Mouse (Mus musculus) layer of hippocampus, postnatal 10 days (tissue): ENCODE data around the gene Lkaaear1. TPM values are rescaled to one million over a fixed set of nuclear protein-coding genes. Genes with fewer than 3 reads are reported as not detected.

Experiments
- DNase-seq, 2 experiments: peaks; one replicate each; pipeline ENCODE4 v3.0.0; 2021; ENCODE audit warnings: low spot score in 2 of 2
- total RNA-seq, 2 experiments: library from RNA; stranded (reverse); gene quantifications; 2 replicates each; pipeline ENCODE4 v1.2.3; 2021

Lkaaear1 gene
- total RNA-seq, 2 experiments from 2014 or later: not detected

GRCm38 (mm10) chr2:181657441-181657840 is 40.8 kb downstream of the Lkaaear1 start:
- no peak for DNase-seq

DNA sequence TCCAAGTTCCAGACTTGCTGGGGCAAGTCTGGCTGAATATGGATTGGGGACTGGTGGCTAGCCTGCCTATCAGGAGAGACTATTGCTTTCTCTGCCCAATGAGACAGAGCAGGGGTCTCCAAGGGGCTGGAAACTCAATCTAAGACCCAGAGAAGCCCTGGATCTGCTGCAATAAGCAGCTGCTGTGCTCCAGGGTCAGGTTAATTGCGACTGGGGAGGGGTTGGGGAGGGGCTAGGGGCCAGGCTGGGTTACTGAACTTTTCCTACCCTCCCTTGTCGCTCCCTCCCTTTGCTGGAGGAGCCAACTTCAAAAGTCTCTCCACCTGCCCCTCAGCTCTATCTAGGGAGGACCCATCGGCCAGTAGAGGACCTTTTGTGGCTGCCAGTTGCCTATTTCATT is 41.5 kb downstream of the Lkaaear1 start, which contains the start of gene Gm29797:
Gene Gm29797, plus strand, starts transcription at position 301 of the 400 bp plus-strand sequence.
- DNase-seq: no peak

DNA sequence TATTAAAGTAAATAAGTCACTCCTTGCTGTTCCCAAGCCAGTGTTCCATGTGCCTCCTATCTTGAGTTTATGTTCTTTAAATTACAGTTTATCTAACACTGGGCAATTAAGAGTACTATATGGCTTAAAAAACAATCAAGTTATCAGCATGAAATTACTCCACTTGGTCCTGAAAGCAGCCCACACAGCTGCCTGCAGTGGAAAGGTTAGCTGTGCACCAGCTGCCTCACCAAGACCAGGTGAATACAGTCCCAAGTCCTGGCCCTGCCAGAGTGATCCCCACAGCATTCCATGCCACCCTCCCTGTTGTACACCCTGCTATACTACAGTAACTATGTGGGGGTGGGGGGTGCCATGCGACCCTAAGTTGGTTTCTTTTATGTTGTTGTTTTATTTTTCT is 44.7 kb downstream of the Lkaaear1 start:
- no peak for DNase-seq

DNA sequence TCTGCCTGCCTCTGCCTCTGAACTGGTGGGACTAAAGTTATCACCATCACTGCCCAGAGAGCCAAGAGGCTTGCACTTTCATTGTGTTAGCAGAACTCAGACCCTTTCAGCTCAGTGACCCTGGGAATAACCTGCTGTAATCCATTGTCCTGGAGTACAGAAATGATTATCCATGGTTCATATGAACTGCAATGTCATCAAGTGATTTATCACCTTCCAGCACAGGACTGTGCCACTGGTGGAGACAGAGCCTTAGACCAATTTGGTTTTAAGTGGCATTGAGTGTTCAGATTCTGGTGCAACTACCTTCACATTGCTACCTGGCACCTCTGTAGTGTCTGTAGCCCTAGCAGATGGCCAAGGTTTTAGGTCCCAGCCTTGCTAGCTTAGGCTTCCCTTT is 45.2 kb downstream of the Lkaaear1 start:
- DNase-seq: no peak

GRCm38 (mm10) chr2:181648926-181649325 is 49.3 kb downstream of the Lkaaear1 start:
- no peak for DNase-seq

Other genes starting within 250 kb of the Lkaaear1 start
- 10 to 100 TPM; 14.7 to 17.5 TPM for gene Zbtb46, start 239.0 kb downstream of the Lkaaear1 start, total RNA-seq
- not detected for gene Abhd16b, start 205.2 kb downstream of the Lkaaear1 start, total RNA-seq
- gene Tpd52l2, start 201.3 kb downstream of the Lkaaear1 start, total RNA-seq: 10 to 100 TPM; 75.7 to 87.8 TPM
- 100 to 1,000 TPM; 253 to 296 TPM for gene Dnajc5, start 178.0 kb downstream of the Lkaaear1 start, total RNA-seq
- gene Uckl1, start 113.5 kb downstream of the Lkaaear1 start, total RNA-seq: 10 to 100 TPM; 40.4 to 44.3 TPM
- gene Prpf6, start 106.6 kb downstream of the Lkaaear1 start, total RNA-seq: 10 to 100 TPM; 52.8 to 53.2 TPM
- 100 to 1,000 TPM; 134 to 158 TPM for gene Zfp512b, start 105.6 kb downstream of the Lkaaear1 start, total RNA-seq
- gene Samd10, start 99.2 kb downstream of the Lkaaear1 start, total RNA-seq: 10 to 100 TPM; 20.9 to 21.7 TPM
- not detected for gene Gm29797, start 41.4 kb downstream of the Lkaaear1 start, total RNA-seq
- 10 to 100 TPM; 18.1 to 20.2 TPM for gene Sox18, start 26.8 kb downstream of the Lkaaear1 start, total RNA-seq
- 10 to 100 TPM; 49.9 to 58.4 TPM for gene Tcea2, start 18.1 kb downstream of the Lkaaear1 start, total RNA-seq
- 10 to 100 TPM; 55.1 to 59.7 TPM for gene Rgs19, start 4.5 kb downstream of the Lkaaear1 start, total RNA-seq
- gene Oprl1, start 16.6 kb upstream of the Lkaaear1 start, total RNA-seq: 10 to 100 TPM; 52.9 to 62.8 TPM
- gene Myt1, start 64.9 kb upstream of the Lkaaear1 start, total RNA-seq: 10 to 100 TPM; 38.0 to 46.5 TPM
- 10 to 100 TPM; 54.3 to 60.7 TPM for gene Pcmtd2, start 139.4 kb upstream of the Lkaaear1 start, total RNA-seq
- gene Polr3k, start 165.9 kb upstream of the Lkaaear1 start, total RNA-seq: 10 to 100 TPM; 36.5 to 37.2 TPM